Mouse (Mus musculus): ENCODE measurements around the gene Ccdc106.

DNA sequence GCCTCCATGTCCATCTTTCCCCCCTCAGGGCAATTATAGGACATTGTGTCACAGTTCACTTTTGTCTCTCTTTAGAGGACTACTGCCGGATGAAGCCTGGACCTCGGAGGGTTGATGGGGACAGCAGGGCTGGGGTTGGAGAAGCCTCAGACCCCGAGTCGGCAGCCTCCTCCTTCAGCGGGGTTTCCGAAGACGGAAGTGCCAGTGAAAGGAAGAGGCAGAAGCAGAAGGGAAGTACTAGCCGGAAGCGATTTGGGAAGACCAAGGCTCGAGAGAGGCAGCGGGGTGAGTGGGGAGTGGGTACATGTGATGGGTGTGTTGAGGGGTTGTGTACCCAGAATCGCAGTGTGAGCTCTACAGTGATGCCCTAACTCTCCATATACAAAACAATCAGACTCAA is 39.1 kb downstream of the Ccdc106 start:
- TF ChIP-seq CTCF (IDR thresholded peaks at IDR 0.05; ENCODE audit: insufficient read depth, low read depth, low read length): no peak
- no peak for TF ChIP-seq POLR2A (IDR thresholded peaks at IDR 0.05; ENCODE audit: insufficient read depth, low read depth, low read length)
